Comparison of ENCODE assay signal across 10 mouse cellular contexts in genomic region chr11:70201691-70202090, GRCm38 (mm10). TPM values are rescaled to one million over a fixed set of nuclear protein-coding genes. Genes with fewer than 3 reads are reported as not detected.
DNase-seq lines count a peak whose midpoint lies in the region; ATAC-seq and TF ChIP-seq lines count a peak whose summit lies in the region.
"Had no signal": no experiment of that assay in that cellular context is flagged by ENCODE, and none has a peak within 500 bp of the region (broad histone marks: within the 10 kb centered on the region; RNA-seq: fewer than 3 reads in every experiment).

No protein-coding gene starts in this region.

- no peak overlapping the region for H3K4me3 ChIP-seq in hindbrain, embryonic 10.5 days
- H3K4me3 ChIP-seq in hindbrain, embryonic 13.5 days, result no peak overlapping the region
- no peak overlapping the region for H3K4me3 ChIP-seq in neural tube, embryonic 11.5 days (ENCODE audit: low read depth, low read length)
- H3K4me3 ChIP-seq in stomach, postnatal 0 days (ENCODE audit: low read depth, low read length), result no peak overlapping the region
- H3K4me3 ChIP-seq: embryonic facial prominence, embryonic 13.5 days; myocyte had no signal

- no peak for ATAC-seq in hindbrain, embryonic 13.5 days (ENCODE audit: low FRiP score)
- no peak for ATAC-seq in neural tube, embryonic 11.5 days (ENCODE audit: insufficient read depth, low FRiP score, low TSS enrichment)
- ATAC-seq in stomach, postnatal 0 days (ENCODE audit: low FRiP score, low TSS enrichment), result peak; percentile 70; the same call in 1 of the 2 replicates

- H3K9ac ChIP-seq in hindbrain, embryonic 13.5 days, result no peak overlapping the region
- H3K9ac ChIP-seq in neural tube, embryonic 11.5 days (ENCODE audit: low read length), result no peak overlapping the region
- no peak overlapping the region for H3K9ac ChIP-seq in stomach, postnatal 0 days (ENCODE audit: low read length)
- H3K9ac ChIP-seq: embryonic facial prominence, embryonic 13.5 days had no signal

- peak; percentile 93 for TF ChIP-seq CTCF in stomach, postnatal 0 days (IDR thresholded peaks at IDR 0.05; ENCODE audit: low read depth)

- H3K9me3 ChIP-seq in hindbrain, embryonic 10.5 days, result no peaks in the 10 kb centered on the region
- H3K9me3 ChIP-seq in hindbrain, embryonic 13.5 days, result no peaks in the 10 kb centered on the region
- H3K9me3 ChIP-seq in neural tube, embryonic 11.5 days (ENCODE audit: control insufficient read depth, low read length), result no peaks in the 10 kb centered on the region
- H3K9me3 ChIP-seq in stomach, postnatal 0 days (ENCODE audit: control insufficient read depth, low read length), result no peaks in the 10 kb centered on the region
- H3K9me3 ChIP-seq: embryonic facial prominence, embryonic 13.5 days had no signal

- no peak for TF ChIP-seq EP300 in stomach, postnatal 0 days (optimal IDR thresholded peaks at IDR 0.05)

- H3K4me1 ChIP-seq in hindbrain, embryonic 10.5 days (replicated peaks), result peaks cover 12% of the 10 kb centered on the region; the same call in 1 of the 2 replicates
- H3K4me1 ChIP-seq in hindbrain, embryonic 13.5 days (replicated peaks), result 0 out of 2 replicates have a peak, but pooled peaks cover 6% of the 10 kb centered on the region
- H3K4me1 ChIP-seq in neural tube, embryonic 11.5 days (ENCODE audit: control insufficient read depth, insufficient read depth, low read length), result no peaks in the 10 kb centered on the region
- H3K4me1 ChIP-seq in stomach, postnatal 0 days (replicated peaks; ENCODE audit: control insufficient read depth, insufficient read depth), result no peaks in the 10 kb centered on the region

- WGBS in hindbrain, embryonic 10.5 days, result 41% methylated on average over 5 of the region's 5 CpGs
- WGBS in hindbrain, embryonic 13.5 days, result 41% methylated on average over 5 of the region's 5 CpGs
- 43% methylated on average over 5 of the region's 5 CpGs for WGBS in neural tube, embryonic 11.5 days
- WGBS in stomach, postnatal 0 days, result 34% methylated on average over 5 of the region's 5 CpGs

- no peaks in the 10 kb centered on the region for H3K27me3 ChIP-seq in hindbrain, embryonic 10.5 days (ENCODE audit: insufficient read depth, poor library complexity, severe bottlenecking)
- 0 out of 2 replicates have a peak, but pooled peaks cover 10% of the 10 kb centered on the region for H3K27me3 ChIP-seq in hindbrain, embryonic 13.5 days
- H3K27me3 ChIP-seq in neural tube, embryonic 11.5 days (ENCODE audit: control insufficient read depth, insufficient read depth, low read length), result no peaks in the 10 kb centered on the region
- H3K27me3 ChIP-seq in stomach, postnatal 0 days (ENCODE audit: control insufficient read depth, insufficient read depth, low read length), result no peaks in the 10 kb centered on the region
- H3K27me3 ChIP-seq: embryonic facial prominence, embryonic 13.5 days had no signal

- intact Hi-C loops in left cerebral cortex, postnatal 14 days (cut with DNase I), result loop anchor here (1.0 kb wide), 1 partner anchor 127 kb away; no protein-coding TSS in a partner anchor

- H3K36me3 ChIP-seq in hindbrain, embryonic 10.5 days, result no peaks in the 10 kb centered on the region
- H3K36me3 ChIP-seq in hindbrain, embryonic 13.5 days, result no peaks in the 10 kb centered on the region
- H3K36me3 ChIP-seq in neural tube, embryonic 11.5 days (ENCODE audit: control insufficient read depth, insufficient read depth, low read length), result no peaks in the 10 kb centered on the region
- no peaks in the 10 kb centered on the region for H3K36me3 ChIP-seq in stomach, postnatal 0 days (ENCODE audit: control insufficient read depth, insufficient read depth, low read length)
- H3K36me3 ChIP-seq: embryonic facial prominence, embryonic 13.5 days had no signal

- peak; percentile 84 for DNase-seq in hindbrain, embryonic 10.5 days (ENCODE audit: low spot score)
- peak; percentile 90 for DNase-seq in adrenal gland, postnatal 25 days
- peak; percentile 71 for DNase-seq in embryo, embryonic 11.5 days (ENCODE audit: low read depth, low spot score)
- peak; percentile 88 for DNase-seq in heart, postnatal 4 days
- peak; percentile 78 to 89 for DNase-seq in left cerebral cortex, postnatal 14 days (ENCODE audit: low spot score in 2 of 2)
- peak; percentile 84 for DNase-seq in neural tube, embryonic 11.5 days (ENCODE audit: low spot score)
- peak; percentile 87 for DNase-seq in stomach, postnatal 0 days (ENCODE audit: low spot score)

- no peak overlapping the region for H3K4me2 ChIP-seq in hindbrain, embryonic 13.5 days
- H3K4me2 ChIP-seq in neural tube, embryonic 11.5 days (ENCODE audit: low read depth), result no peak overlapping the region
- no peak overlapping the region for H3K4me2 ChIP-seq in stomach, postnatal 0 days (replicated peaks; ENCODE audit: low read depth)
- H3K4me2 ChIP-seq: embryonic facial prominence, embryonic 13.5 days had no signal

- no peak overlapping the region for H3K27ac ChIP-seq in hindbrain, embryonic 10.5 days
- no peak overlapping the region for H3K27ac ChIP-seq in hindbrain, embryonic 13.5 days
- H3K27ac ChIP-seq in neural tube, embryonic 11.5 days (ENCODE audit: low read depth, low read length), result no peak overlapping the region
- H3K27ac ChIP-seq in stomach, postnatal 0 days (replicated peaks), result no peak overlapping the region
- H3K27ac ChIP-seq: embryonic facial prominence, embryonic 13.5 days had no signal

RNA-seq across cellular contexts. Expression of gene Slc16a11, which starts 10.9 kb away (rescaled TPM):
- 0.93 and 1.5 TPM in 2 replicates for polyA plus RNA-seq in hindbrain, embryonic 10.5 days (2016; fragmentation: Nextera tagmentation; extraction: Ambion mirVana)
- polyA plus RNA-seq in hindbrain, embryonic 13.5 days (2015; fragmentation: Nextera tagmentation; extraction: Ambion mirVana), result 3.1 and 4.6 TPM in 2 replicates
- total RNA-seq in adrenal gland, postnatal 25 days (2021), result 2.4 TPM in 1 of 2 replicates, not detected in the other
- total RNA-seq in heart, postnatal 4 days (2021), result under 1 TPM in 1 of 2 experiments, not detected in 1; 0.43 TPM
- total RNA-seq in left cerebral cortex, postnatal 14 days (2021), result 10 to 100 TPM; 27.2 to 36.8 TPM
- 0.27 and 0.50 TPM in 2 replicates for polyA plus RNA-seq in neural tube, embryonic 11.5 days (2014; fragmentation: Nextera tagmentation; extraction: Ambion mirVana)
- 2.5 and 3.1 TPM in 2 replicates for polyA plus RNA-seq in stomach, postnatal 0 days (2015; fragmentation: Nextera tagmentation; extraction: Ambion mirVana)

RNA-seq across cellular contexts. Expression of gene Slc16a13, which starts 19.2 kb away (rescaled TPM):
- polyA plus RNA-seq in hindbrain, embryonic 10.5 days (2016; fragmentation: Nextera tagmentation; extraction: Ambion mirVana), result 15.7 and 18.0 TPM in 2 replicates
- 16.1 and 18.1 TPM in 2 replicates for polyA plus RNA-seq in hindbrain, embryonic 13.5 days (2015; fragmentation: Nextera tagmentation; extraction: Ambion mirVana)
- 3.7 and 4.9 TPM in 2 replicates for total RNA-seq in adrenal gland, postnatal 25 days (2021)
- 1 to 10 TPM; 6.3 to 6.5 TPM for total RNA-seq in heart, postnatal 4 days (2021)
- 10 to 100 TPM in 1 of 2 experiments, 1 to 10 TPM in 1; 8.3 to 10.4 TPM for total RNA-seq in left cerebral cortex, postnatal 14 days (2021)
- polyA plus RNA-seq in neural tube, embryonic 11.5 days (2014; fragmentation: Nextera tagmentation; extraction: Ambion mirVana), result 14.3 and 16.9 TPM in 2 replicates
- 5.7 and 6.1 TPM in 2 replicates for polyA plus RNA-seq in stomach, postnatal 0 days (2015; fragmentation: Nextera tagmentation; extraction: Ambion mirVana)

RNA-seq across cellular contexts. Expression of gene Bcl6b, which starts 27.9 kb away (rescaled TPM):
- polyA plus RNA-seq in hindbrain, embryonic 10.5 days (2016; fragmentation: Nextera tagmentation; extraction: Ambion mirVana), result 5.5 and 5.6 TPM in 2 replicates
- 5.0 and 5.5 TPM in 2 replicates for polyA plus RNA-seq in hindbrain, embryonic 13.5 days (2015; fragmentation: Nextera tagmentation; extraction: Ambion mirVana)
- total RNA-seq in adrenal gland, postnatal 25 days (2021), result 12.2 and 20.5 TPM in 2 replicates
- total RNA-seq in heart, postnatal 4 days (2021), result 10 to 100 TPM; 47.0 to 53.6 TPM
- 1 to 10 TPM; 5.1 to 5.3 TPM for total RNA-seq in left cerebral cortex, postnatal 14 days (2021)
- 6.2 and 7.4 TPM in 2 replicates for polyA plus RNA-seq in neural tube, embryonic 11.5 days (2014; fragmentation: Nextera tagmentation; extraction: Ambion mirVana)
- 3.2 and 3.6 TPM in 2 replicates for polyA plus RNA-seq in stomach, postnatal 0 days (2015; fragmentation: Nextera tagmentation; extraction: Ambion mirVana)

RNA-seq across cellular contexts. Expression of gene 0610010K14Rik, which starts 36.0 kb away (rescaled TPM):
- polyA plus RNA-seq in hindbrain, embryonic 10.5 days (2016; fragmentation: Nextera tagmentation; extraction: Ambion mirVana), result 240 and 261 TPM in 2 replicates
- 193 and 201 TPM in 2 replicates for polyA plus RNA-seq in hindbrain, embryonic 13.5 days (2015; fragmentation: Nextera tagmentation; extraction: Ambion mirVana)
- total RNA-seq in adrenal gland, postnatal 25 days (2021), result 45.8 and 59.1 TPM in 2 replicates
- 10 to 100 TPM; 72.3 to 79.4 TPM for total RNA-seq in heart, postnatal 4 days (2021)
- total RNA-seq in left cerebral cortex, postnatal 14 days (2021), result 10 to 100 TPM; 41.3 to 54.2 TPM
- polyA plus RNA-seq in neural tube, embryonic 11.5 days (2014; fragmentation: Nextera tagmentation; extraction: Ambion mirVana), result 183 and 204 TPM in 2 replicates
- polyA plus RNA-seq in stomach, postnatal 0 days (2015; fragmentation: Nextera tagmentation; extraction: Ambion mirVana), result 81.0 and 83.6 TPM in 2 replicates

RNA-seq across cellular contexts. Expression of gene Gm21988, which starts 37.9 kb away (rescaled TPM):
- polyA plus RNA-seq in hindbrain, embryonic 10.5 days (2016; fragmentation: Nextera tagmentation; extraction: Ambion mirVana), result 10.0 and 14.5 TPM in 2 replicates
- 12.4 and 14.7 TPM in 2 replicates for polyA plus RNA-seq in hindbrain, embryonic 13.5 days (2015; fragmentation: Nextera tagmentation; extraction: Ambion mirVana)
- 7.1 and 7.2 TPM in 2 replicates for total RNA-seq in adrenal gland, postnatal 25 days (2021)
- total RNA-seq in heart, postnatal 4 days (2021), result 1 to 10 TPM; 2.4 to 2.6 TPM
- total RNA-seq in left cerebral cortex, postnatal 14 days (2021), result 1 to 10 TPM; 5.9 to 7.3 TPM
- polyA plus RNA-seq in neural tube, embryonic 11.5 days (2014; fragmentation: Nextera tagmentation; extraction: Ambion mirVana), result 10.8 and 11.5 TPM in 2 replicates
- 7.5 and 10.1 TPM in 2 replicates for polyA plus RNA-seq in stomach, postnatal 0 days (2015; fragmentation: Nextera tagmentation; extraction: Ambion mirVana)
